10 mouse cellular contexts compared by ENCODE assay signal in genomic region chr11:35893454-35893853, GRCm38 (mm10). TPM values are rescaled to one million over a fixed set of nuclear protein-coding genes. Genes with fewer than 3 reads are reported as not detected.
DNase-seq lines count a peak whose midpoint lies in the region; ATAC-seq and TF ChIP-seq lines count a peak whose summit lies in the region.
"Had no signal": no experiment of that assay in that cellular context is flagged by ENCODE, and none has a peak within 500 bp of the region (broad histone marks: within the 10 kb centered on the region; RNA-seq: fewer than 3 reads in every experiment).

No protein-coding gene starts in this region.

- H3K9me3 ChIP-seq in lung, embryonic 14.5 days (ENCODE audit: low read depth, low read length): no peaks in the 10 kb centered on the region
- no peaks in the 10 kb centered on the region for H3K9me3 ChIP-seq in forebrain, embryonic 12.5 days
- H3K9me3 ChIP-seq in hindbrain, embryonic 16.5 days (ENCODE audit: control insufficient read depth, low read length): no peaks in the 10 kb centered on the region

- TF ChIP-seq POLR2A in myocyte (IDR thresholded peaks at IDR 0.05; ENCODE audit: insufficient read length, low read depth): no peak

- no peak overlapping the region for H3K4me3 ChIP-seq in lung, embryonic 14.5 days (ENCODE audit: low read depth, low read length)
- no peak overlapping the region for H3K4me3 ChIP-seq in forebrain, embryonic 12.5 days (replicated peaks)
- no peak overlapping the region for H3K4me3 ChIP-seq in hindbrain, embryonic 16.5 days (ENCODE audit: low read length)
- no peak overlapping the region for H3K4me3 ChIP-seq in myocyte

- peak; percentile 50 for DNase-seq in lung, embryonic 14.5 days
- no peak for DNase-seq in lung, postnatal 14 days
- DNase-seq in layer of hippocampus, adult 9-11 months: no peak
- DNase-seq in MN1 (ENCODE audit: low spot score): no peak
- DNase-seq: kidney, adult 18-20 months; spleen, adult 18-20 months had no signal

- peak overlapping the region; percentile 91 for H3K27ac ChIP-seq in lung, embryonic 14.5 days (ENCODE audit: low read depth)
- H3K27ac ChIP-seq in forebrain, embryonic 12.5 days: peak overlapping the region; percentile 74
- peak overlapping the region; percentile 23 for H3K27ac ChIP-seq in hindbrain, embryonic 16.5 days (ENCODE audit: low read depth, low read length)

- H3K9ac ChIP-seq in lung, embryonic 14.5 days: no peak overlapping the region
- peak overlapping the region; percentile 30 for H3K9ac ChIP-seq in forebrain, embryonic 12.5 days
- no peak overlapping the region for H3K9ac ChIP-seq in hindbrain, embryonic 16.5 days (ENCODE audit: low read depth, low read length)

- peak; percentile 75; the same call in 1 of the 2 replicates for ATAC-seq in lung, embryonic 14.5 days (ENCODE audit: insufficient read depth)
- ATAC-seq in forebrain, embryonic 12.5 days (ENCODE audit: low FRiP score): 0 out of 2 replicates have a peak, but pooled peaks have one; percentile 16
- 0 out of 2 replicates have a peak, but pooled peaks have one; percentile 7 for ATAC-seq in hindbrain, embryonic 16.5 days
- no peak for ATAC-seq in activated CD4-positive, CD25-positive, alpha-beta regulatory T cell, adult 4 months

- no peak overlapping the region for H3ac ChIP-seq in myocyte (ENCODE audit: control insufficient read depth, insufficient read length)

- H3K4me1 ChIP-seq in lung, embryonic 14.5 days (ENCODE audit: insufficient read depth): no peaks in the 10 kb centered on the region; the same call in 1 of the 2 replicates
- peaks cover 42% of the 10 kb centered on the region for H3K4me1 ChIP-seq in forebrain, embryonic 12.5 days
- H3K4me1 ChIP-seq in hindbrain, embryonic 16.5 days (ENCODE audit: control insufficient read depth, insufficient read depth, low read depth, low read length): peaks cover 12% of the 10 kb centered on the region

- no peak for TF ChIP-seq CTCF in lung, embryonic 14.5 days (IDR thresholded peaks at IDR 0.05; ENCODE audit: low read depth)

- 49% methylated on average over 4 of the region's 4 CpGs for WGBS in lung, embryonic 14.5 days
- WGBS in forebrain, embryonic 12.5 days: 12% methylated on average over 4 of the region's 4 CpGs
- 10% methylated on average over 4 of the region's 4 CpGs for WGBS in hindbrain, embryonic 16.5 days

- no peaks in the 10 kb centered on the region for H3K27me3 ChIP-seq in lung, embryonic 14.5 days (ENCODE audit: insufficient read depth, low read length)
- no peaks in the 10 kb centered on the region for H3K27me3 ChIP-seq in forebrain, embryonic 12.5 days
- no peaks in the 10 kb centered on the region for H3K27me3 ChIP-seq in hindbrain, embryonic 16.5 days (replicated peaks; ENCODE audit: control insufficient read depth, insufficient read depth, low read length)
- no peaks in the 10 kb centered on the region for H3K27me3 ChIP-seq in myocyte (ENCODE audit: control insufficient read depth, insufficient read depth, insufficient read length)

- H3K36me3 ChIP-seq in lung, embryonic 14.5 days (ENCODE audit: insufficient read depth): 0 out of 2 replicates have a peak, but pooled peaks cover 4% of the 10 kb centered on the region
- peaks cover 14% of the 10 kb centered on the region for H3K36me3 ChIP-seq in forebrain, embryonic 12.5 days (replicated peaks)
- H3K36me3 ChIP-seq in hindbrain, embryonic 16.5 days (ENCODE audit: control insufficient read depth, insufficient read depth, low read length): peaks cover 5% of the 10 kb centered on the region; the same call in 1 of the 2 replicates
- H3K36me3 ChIP-seq in myocyte (ENCODE audit: control insufficient read depth, insufficient read depth): no peaks in the 10 kb centered on the region

- H3K79me2 ChIP-seq in myocyte (ENCODE audit: control insufficient read depth, insufficient read depth): no peaks in the 10 kb centered on the region

- H3K4me2 ChIP-seq in lung, embryonic 14.5 days: no peak overlapping the region
- H3K4me2 ChIP-seq in forebrain, embryonic 12.5 days: no peak overlapping the region
- H3K4me2 ChIP-seq in hindbrain, embryonic 16.5 days (ENCODE audit: low read length): no peak overlapping the region
- H3K4me2 ChIP-seq in myocyte (ENCODE audit: low read depth): peak overlapping the region; percentile 12

TF ChIP-seq in myocyte, 11 proteins besides CTCF, POLR2A, EP300 and RAD21:
- TF ChIP-seq TCF12 (IDR thresholded peaks at IDR 0.05; ENCODE audit: insufficient read depth, poor library complexity, severe bottlenecking): no peak
- no peak for TF ChIP-seq USF1 (IDR thresholded peaks at IDR 0.05; ENCODE audit: low read depth)
- no peak for TF ChIP-seq E2F4 (IDR thresholded peaks at IDR 0.05; ENCODE audit: insufficient read depth)
- TF ChIP-seq CEBPB (IDR thresholded peaks at IDR 0.05; ENCODE audit: insufficient read depth, poor library complexity, severe bottlenecking): no peak
- TF ChIP-seq MAX (IDR thresholded peaks at IDR 0.05; ENCODE audit: low read depth): no peak
- no peak for TF ChIP-seq REST (IDR thresholded peaks at IDR 0.05; ENCODE audit: insufficient read depth, insufficient read length)
- no peak for TF ChIP-seq TCF3 (IDR thresholded peaks at IDR 0.05; ENCODE audit: insufficient read length, low read depth)
- TF ChIP-seq POLR2AphosphoS2 (IDR thresholded peaks at IDR 0.05; ENCODE audit: insufficient read length, low read depth): no peak
- no peak for TF ChIP-seq SRF (IDR thresholded peaks at IDR 0.05; ENCODE audit: control insufficient read depth, insufficient read length, low read depth)
- no peak for TF ChIP-seq MYOG (IDR thresholded peaks at IDR 0.05; ENCODE audit: control insufficient read depth in 1 of 3, insufficient read depth in 1 of 3, insufficient read length in 2 of 3, low read depth in 2 of 3)
- TF ChIP-seq MYOD1 (IDR thresholded peaks at IDR 0.05; ENCODE audit: control insufficient read depth in 1 of 3, insufficient read length in 2 of 3, low read depth in 2 of 3): no peak

RNA-seq across cellular contexts. Expression of gene Rars, which starts 59.1 kb away (rescaled TPM):
- 91.0 and 95.8 TPM in 2 replicates for polyA plus RNA-seq in lung, embryonic 14.5 days (2014; fragmentation: Nextera tagmentation; extraction: Ambion mirVana)
- 83.7 and 85.6 TPM in 2 replicates for polyA plus RNA-seq in forebrain, embryonic 12.5 days (2016; fragmentation: Nextera tagmentation; extraction: Ambion mirVana)
- 64.9 and 70.3 TPM in 2 replicates for polyA plus RNA-seq in hindbrain, embryonic 16.5 days (2015; fragmentation: Nextera tagmentation; extraction: Ambion mirVana)
- polyA plus RNA-seq in myocyte (2012; fragmentation: generic; extraction: Trizol): 112 TPM
- 10 to 100 TPM; 69.3 to 75.2 TPM for polyA plus RNA-seq in activated CD4-positive, CD25-positive, alpha-beta regulatory T cell, adult 4 months (2017; shearing (Covaris generic))

Comparison
In these comparisons a context has a peak if more than half of its experiments do, and no peak if none do; other contexts are left out.
1. H3K27ac ChIP-seq: peak in every context shown above with its lines; median percentile 91 in lung, embryonic 14.5 days; 74 in forebrain, embryonic 12.5 days; 23 in hindbrain, embryonic 16.5 days.